Mouse (Mus musculus) midbrain, embryonic 11.5 days (tissue): Measurements from ENCODE around the gene Foxf1. TPM values are rescaled to one million over a fixed set of nuclear protein-coding genes. Genes with fewer than 3 reads are reported as not detected.

ENCODE experiments used
- ATAC-seq: fragments of 200-750 bp; cut with Nextera tagmentation; 2 replicates; pipeline ENCODE4 v1.8.0; 2017; ENCODE audit warnings: moderate TSS enrichment, moderate library complexity; ENCODE audit not compliant: low FRiP score
- DNase-seq: peaks from one replicate; pipeline ENCODE4 v3.0.0; 2015; ENCODE audit warnings: low spot score; ENCODE audit errors: missing footprints
- H3K27ac ChIP-seq: fragments of 300-500 bp; sonication (generic); 2 replicates; pipeline ENCODE4 v1.5.1; 2014; ENCODE audit warnings: low read depth, low read length
- H3K27me3 ChIP-seq: fragments of 300-500 bp; sonication (generic); 2 replicates; pipeline ENCODE4 v1.6.1; 2014; ENCODE audit warnings: mild to moderate bottlenecking, low read length, moderate library complexity, mixed read lengths; ENCODE audit not compliant: control insufficient read depth, insufficient read depth
- H3K36me3 ChIP-seq: fragments of 300-500 bp; sonication (generic); 2 replicates; pipeline ENCODE4 v1.6.1; 2014; ENCODE audit warnings: mild to moderate bottlenecking, low read length, moderate library complexity, mixed read lengths; ENCODE audit not compliant: control insufficient read depth, insufficient read depth
- H3K4me1 ChIP-seq: fragments of 300-500 bp; sonication (generic); 2 replicates; pipeline ENCODE4 v1.6.1; 2014; ENCODE audit warnings: low read length; ENCODE audit not compliant: control insufficient read depth, insufficient read depth
- H3K4me2 ChIP-seq: fragments of 300-500 bp; sonication (generic); 2 replicates; pipeline ENCODE4 v1.6.1; 2014; ENCODE audit warnings: mild to moderate bottlenecking, moderate library complexity
- H3K4me3 ChIP-seq: fragments of 300-500 bp; sonication (generic); 2 replicates; pipeline ENCODE4 v1.5.1; 2014; ENCODE audit warnings: low read depth, low read length
- H3K9ac ChIP-seq: fragments of 300-500 bp; sonication (generic); 2 replicates; pipeline ENCODE4 v1.6.1; 2014; ENCODE audit warnings: low read length
- H3K9me3 ChIP-seq: fragments of 300-500 bp; sonication (generic); 2 replicates; pipeline ENCODE4 v1.6.1; 2016; ENCODE audit warnings: low read length; ENCODE audit not compliant: control insufficient read depth
- WGBS: fragments of 180-500 bp; shearing (Covaris S2); extraction: QIAGEN DNeasy Blood & Tissue Kit; methylation state at CpG from one replicate; pipeline ENCODE4 v1.1.7; 2014; 5-methylcytosine and 5-hydroxymethylcytosine counted together
- microRNA-seq: library from miRNA; unstranded; fragments of <30 nt; microRNA quantifications from one replicate; pipeline ENCODE4, GENCODE M21; 2017
- polyA plus RNA-seq: library from polyadenylated mRNA; unstranded; fragments of >200 nt; fragmentation: Nextera tagmentation; extraction: Ambion mirVana; gene quantifications from 2 replicates; pipeline ENCODE4 v1.2.1, GENCODE M21; 2014

Foxf1 gene
- polyA plus RNA-seq, 1 experiment from 2014 or later: 0.20 TPM

GRCm38 (mm10) chr8:121130522-121130921, 46.3 kb downstream of the Foxf1 start:
- no peak overlapping the region for H3K4me2 ChIP-seq
- 33% methylated on average over 5 of the region's 5 CpGs for WGBS
- H3K9me3 ChIP-seq: no peaks in the 10 kb centered on the region
- H3K27ac ChIP-seq: no peak overlapping the region
- H3K4me3 ChIP-seq: no peak overlapping the region
- H3K4me1 ChIP-seq: peaks cover 10% of the 10 kb centered on the region
- ATAC-seq: no peak
- H3K27me3 ChIP-seq: peaks cover 65% of the 10 kb centered on the region
- H3K36me3 ChIP-seq: no peaks in the 10 kb centered on the region
- peak; percentile 95 for DNase-seq
- no peak overlapping the region for H3K9ac ChIP-seq

- Histone ChIP-seq H3K4me1 (peaks cover 6% of the 10 kb centered on the region), H3K9me3 (peaks cover 3% of the 10 kb centered on the region; the same call in 1 of the 2 replicates), H3K27me3 (peaks cover 39% of the 10 kb centered on the region), H3K4me2 (no peak overlapping the region), H3K27ac (no peak overlapping the region), H3K9ac (no peak overlapping the region), H3K36me3 (no peaks in the 10 kb centered on the region), H3K4me3 (no peak overlapping the region)
- DNase-seq: no peak
- WGBS: 69% methylated on average over 5 of the region's 5 CpGs
- no peak for ATAC-seq
Observed at GRCm38 (mm10) chr8:121132961-121133513, 48.9 kb downstream of the Foxf1 start.

- Histone ChIP-seq H3K27me3 (peaks cover 29% of the 10 kb centered on the region), H3K9ac (no peak overlapping the region), H3K9me3 (peaks cover 3% of the 10 kb centered on the region; the same call in 1 of the 2 replicates), H3K4me3 (no peak overlapping the region), H3K4me1 (no peaks in the 10 kb centered on the region), H3K4me2 (no peak overlapping the region), H3K36me3 (no peaks in the 10 kb centered on the region), H3K27ac (no peak overlapping the region)
- ATAC-seq: no peak
- WGBS: 88% methylated on average over 10 of the region's 10 CpGs
- no peak for DNase-seq
Observed at GRCm38 (mm10) chr8:121134102-121134501, 49.9 kb downstream of the Foxf1 start.

GRCm38 (mm10) chr8:121134512-121134911, 50.3 kb downstream of the Foxf1 start:
- Histone ChIP-seq H3K9ac (no peak overlapping the region), H3K4me1 (no peaks in the 10 kb centered on the region), H3K4me2 (no peak overlapping the region), H3K36me3 (no peaks in the 10 kb centered on the region), H3K27ac (no peak overlapping the region), H3K4me3 (no peak overlapping the region), H3K9me3 (peaks cover 3% of the 10 kb centered on the region; the same call in 1 of the 2 replicates), H3K27me3 (peaks cover 25% of the 10 kb centered on the region)
- ATAC-seq: no peak
- 84% methylated on average over 11 of the region's 11 CpGs for WGBS
- peak; percentile 85 for DNase-seq

- H3K27ac ChIP-seq: no peak overlapping the region
- H3K4me2 ChIP-seq: no peak overlapping the region
- H3K4me1 ChIP-seq: no peaks in the 10 kb centered on the region
- 92% methylated on average over 6 of the region's 6 CpGs for WGBS
- H3K36me3 ChIP-seq: no peaks in the 10 kb centered on the region
- H3K4me3 ChIP-seq: no peak overlapping the region
- no peak for DNase-seq
- H3K9me3 ChIP-seq: peaks cover 3% of the 10 kb centered on the region; the same call in 1 of the 2 replicates
- H3K9ac ChIP-seq: no peak overlapping the region
- no peak for ATAC-seq
- H3K27me3 ChIP-seq: peaks cover 6% of the 10 kb centered on the region; the same call in 1 of the 2 replicates
Observed at GRCm38 (mm10) chr8:121136856-121137255, 52.7 kb downstream of the Foxf1 start.

Small RNA genes lying within 50 kb of the gene (microRNA-seq; reads per million reads assigned to microRNA genes)
- not detected for gene Gm27530

Other genes starting within 250 kb of the Foxf1 start
- gene Mthfsd, start 24.0 kb downstream of the Foxf1 start, polyA plus RNA-seq: 47.4 and 50.4 TPM in 2 replicates
- 7.0 and 7.1 TPM in 2 replicates for gene Foxc2, start 31.8 kb downstream of the Foxf1 start, polyA plus RNA-seq
- gene Foxl1, start 43.6 kb downstream of the Foxf1 start, polyA plus RNA-seq: 0.46 and 0.79 TPM in 2 replicates